Mouse (Mus musculus) small intestine, adult 2 months (tissue): ENCODE measurements around the gene Cdk15. TPM values are rescaled to one million over a fixed set of nuclear protein-coding genes. Genes with fewer than 3 reads are reported as not detected.

Experiments used
- H3K27ac ChIP-seq: fragments of 200-500 bp; 2 replicates; pipeline ENCODE4 v1.5.1; 2012; ENCODE audit warnings: low read depth, low read length, control low read depth, inconsistent platforms; ENCODE audit not compliant: insufficient read depth
- H3K27me3 ChIP-seq: fragments of 200-500 bp; 2 replicates; pipeline ENCODE4 v1.6.1; 2012; ENCODE audit warnings: mild to moderate bottlenecking, moderate library complexity, low read length, inconsistent platforms; ENCODE audit not compliant: control insufficient read depth, insufficient read depth
- H3K36me3 ChIP-seq: fragments of 200-500 bp; 2 replicates; pipeline ENCODE4 v1.6.1; 2012; ENCODE audit warnings: mild to moderate bottlenecking, low read length, control low read depth, inconsistent platforms; ENCODE audit not compliant: control insufficient read depth, insufficient read depth
- H3K4me1 ChIP-seq: fragments of 200-500 bp; 2 replicates; pipeline ENCODE4 v1.6.1; 2012; ENCODE audit warnings: low read length, inconsistent platforms, mixed read lengths; ENCODE audit not compliant: control insufficient read depth, insufficient read depth, insufficient read length
- H3K4me3 ChIP-seq: fragments of 200-500 bp; 2 replicates; pipeline ENCODE4 v1.5.1; 2012; ENCODE audit warnings: low read depth, mild to moderate bottlenecking, control low read depth, inconsistent platforms, low read length, moderate library complexity
- CTCF ChIP-seq: fragments of 200-500 bp; IDR thresholded peaks from 2 replicates; pipeline ENCODE4 v1.5.1; 2012; ENCODE audit warnings: low read depth, mild to moderate bottlenecking, control low read depth, inconsistent platforms, low read length, moderate library complexity, mixed read lengths; ENCODE audit not compliant: insufficient replicate concordance, insufficient read length; ENCODE audit errors: extremely low read depth
- POLR2A ChIP-seq: fragments of 200-500 bp; IDR thresholded peaks from 2 replicates; pipeline ENCODE4 v1.6.1; 2012; ENCODE audit warnings: low read depth, mild to moderate bottlenecking, control low read depth, inconsistent platforms, low read length, moderate library complexity
- WGBS: fragments of 180-500 bp; shearing (Covaris S2); methylation state at CpG from one replicate; pipeline ENCODE4 v1.1.7; 2018; 5-methylcytosine and 5-hydroxymethylcytosine counted together
- polyA plus RNA-seq: library from polyadenylated mRNA; depleted of rRNA; stranded (reverse); fragments of >200 nt; gene quantifications from 2 replicates; pipeline ENCODE4 v1.2.3, GENCODE M21; 2012

Gene Cdk15
- polyA plus RNA-seq, 1 experiment: not detected

GRCm38 (mm10) chr1:59382516-59382915 is 125.8 kb downstream of the Cdk15 start:
- no peak for TF ChIP-seq POLR2A
- TF ChIP-seq CTCF: no peak
- H3K27me3 ChIP-seq: no peaks in the 10 kb centered on the region
- H3K4me1 ChIP-seq: no peaks in the 10 kb centered on the region; the same call in 1 of the 2 replicates
- H3K36me3 ChIP-seq: no peaks in the 10 kb centered on the region
- 84% methylated on average over 3 of the region's 3 CpGs for WGBS
- no peak overlapping the region; the same call in 1 of the 2 replicates for H3K27ac ChIP-seq
- H3K4me3 ChIP-seq: no peak overlapping the region

- TF ChIP-seq CTCF (no peak), POLR2A (no peak)
- Histone ChIP-seq H3K4me1 (no peaks in the 10 kb centered on the region; the same call in 1 of the 2 replicates), H3K4me3 (no peak overlapping the region), H3K27me3 (no peaks in the 10 kb centered on the region), H3K36me3 (no peaks in the 10 kb centered on the region), H3K27ac (no peak overlapping the region; the same call in 1 of the 2 replicates)
- 57% methylated on average over 6 of the region's 6 CpGs for WGBS
Observed at GRCm38 (mm10) chr1:59383049-59383610, 126.4 kb downstream of the Cdk15 start.

GRCm38 (mm10) chr1:59384400-59384799 is 127.7 kb downstream of the Cdk15 start:
- Histone ChIP-seq H3K4me1 (no peaks in the 10 kb centered on the region; the same call in 1 of the 2 replicates), H3K36me3 (no peaks in the 10 kb centered on the region), H3K4me3 (no peak overlapping the region), H3K27me3 (no peaks in the 10 kb centered on the region), H3K27ac (no peak overlapping the region)
- TF ChIP-seq POLR2A (no peak), CTCF (no peak)
- 80% methylated on average over 3 of the region's 3 CpGs for whole genome bisulfite sequencing

- H3K4me3 ChIP-seq: no peak overlapping the region
- H3K27ac ChIP-seq: no peak overlapping the region
- TF ChIP-seq CTCF (no peak), POLR2A (no peak)
- H3K4me1 ChIP-seq: no peaks in the 10 kb centered on the region; the same call in 1 of the 2 replicates
- H3K27me3 ChIP-seq: no peaks in the 10 kb centered on the region
- 86% methylated on average over 6 of the region's 6 CpGs for WGBS
- H3K36me3 ChIP-seq: no peaks in the 10 kb centered on the region
Observed at GRCm38 (mm10) chr1:59385641-59386040, 128.9 kb downstream of the Cdk15 start.

GRCm38 (mm10) chr1:59387542-59388314 is 131.0 kb downstream of the Cdk15 start:
- 63% methylated on average over 3 of the region's 3 CpGs for WGBS
- Histone ChIP-seq H3K4me3 (no peak overlapping the region), H3K27ac (no peak overlapping the region), H3K27me3 (no peaks in the 10 kb centered on the region), H3K4me1 (peaks cover 2% of the 10 kb centered on the region; the same call in 1 of the 2 replicates), H3K36me3 (no peaks in the 10 kb centered on the region)
- no peak for TF ChIP-seq CTCF
- TF ChIP-seq POLR2A: no peak

GRCm38 (mm10) chr1:59389181-59389580 is 132.5 kb downstream of the Cdk15 start:
- Histone ChIP-seq H3K36me3 (no peaks in the 10 kb centered on the region), H3K4me1 (peaks cover 4% of the 10 kb centered on the region; the same call in 1 of the 2 replicates), H3K4me3 (no peak overlapping the region), H3K27ac (no peak overlapping the region), H3K27me3 (no peaks in the 10 kb centered on the region)
- TF ChIP-seq CTCF: no peak
- no peak for TF ChIP-seq POLR2A
- WGBS: 93% methylated on average over 6 of the region's 6 CpGs

- Histone ChIP-seq H3K4me3 (no peak overlapping the region), H3K27ac (no peak overlapping the region), H3K4me1 (peaks cover 25% of the 10 kb centered on the region), H3K36me3 (no peaks in the 10 kb centered on the region), H3K27me3 (no peaks in the 10 kb centered on the region)
- 49% methylated on average over 3 of the region's 3 CpGs for WGBS
- TF ChIP-seq CTCF (no peak), POLR2A (no peak)
Observed at GRCm38 (mm10) chr1:59391736-59392135, 135.0 kb downstream of the Cdk15 start.
